Mouse (Mus musculus): ENCODE results near the gene Zscan4c. TPM values are rescaled to one million over a fixed set of nuclear protein-coding genes. Genes with fewer than 3 reads are reported as not detected.
"Not testable (repeated sequence)": the region's sequence is repeated elsewhere in the genome, so short reads cannot be mapped to it uniquely, and the experiment has no call there.

Zscan4c gene
- polyA plus RNA-seq (2012; fragmentation: generic; extraction: Trizol) = 0.13 TPM
- long read RNA-seq, experiment 1 = 0 reads
- long read RNA-seq, experiment 2 = 0 reads

- not testable (repeated sequence) for H3K27me3 ChIP-seq (ENCODE audit: control insufficient read depth, insufficient read depth, insufficient read length); H3K79me3 ChIP-seq (ENCODE audit: low read depth); H3K4me3 ChIP-seq (ENCODE audit: insufficient read depth, poor library complexity, severe bottlenecking); H3ac ChIP-seq (ENCODE audit: control insufficient read depth, insufficient read length, low read depth); H3K36me3 ChIP-seq (ENCODE audit: control insufficient read depth, insufficient read depth); H3K79me2 ChIP-seq (ENCODE audit: control insufficient read depth, insufficient read depth)
These were observed at the start of gene Zscan4c for GRCm38 (mm10) chr7:11005445-11005844. Gene Zscan4c (plus strand): TSS chr7:11005745.

Small RNA genes lying within 50 kb of the gene (microRNA-seq; reads per million reads assigned to microRNA genes)
- not detected for gene Mir297-1 (ENCODE audit: borderline microRNAs expressed)

Other genes starting within 250 kb of the Zscan4c start
- gene Zscan4b, start 100.7 kb upstream of the Zscan4c start, polyA plus RNA-seq (2012; fragmentation: generic; extraction: Trizol) = 0.07 TPM
- 0.05 TPM for gene Zscan4-ps1, start 63.9 kb downstream of the Zscan4c start, polyA plus RNA-seq (2012; fragmentation: generic; extraction: Trizol)
- gene Zscan4d, start 160.4 kb downstream of the Zscan4c start, polyA plus RNA-seq (2012; fragmentation: generic; extraction: Trizol) = 0.05 TPM

All from C2C12 (cell line).